Mouse (Mus musculus) intestine, postnatal 0 days (tissue): ENCODE results near the gene Sh2d6. TPM values are rescaled to one million over a fixed set of nuclear protein-coding genes. Genes with fewer than 3 reads are reported as not detected.

ENCODE experiments used
- ATAC-seq: fragments of 200-750 bp; cut with Nextera tagmentation; 2 replicates; pipeline ENCODE4 v1.8.0; 2017; ENCODE audit warnings: mild to moderate bottlenecking, moderate TSS enrichment, moderate library complexity
- H3K27ac ChIP-seq: fragments of 300-500 bp; sonication (generic); 2 replicates; pipeline ENCODE4 v1.5.1; 2014; ENCODE audit warnings: mild to moderate bottlenecking, low read depth, low read length, moderate library complexity
- H3K27me3 ChIP-seq: fragments of 300-500 bp; sonication (generic); replicated peaks from 2 replicates; pipeline ENCODE4 v1.6.1; 2014; ENCODE audit warnings: low read length, mixed read lengths; ENCODE audit not compliant: control insufficient read depth, insufficient read depth
- H3K36me3 ChIP-seq: fragments of 300-500 bp; sonication (generic); 2 replicates; pipeline ENCODE4 v1.6.1; 2014; ENCODE audit warnings: mild to moderate bottlenecking, moderate library complexity; ENCODE audit not compliant: control insufficient read depth, insufficient read depth
- H3K4me1 ChIP-seq: fragments of 300-500 bp; sonication (generic); replicated peaks from 2 replicates; pipeline ENCODE4 v1.6.1; 2014; ENCODE audit warnings: antibody characterized with exemption, low read length, mixed read lengths; ENCODE audit not compliant: control insufficient read depth, insufficient read depth
- H3K4me2 ChIP-seq: fragments of 300-500 bp; sonication (generic); replicated peaks from 2 replicates; pipeline ENCODE4 v1.6.1; 2014; ENCODE audit warnings: low read depth, mild to moderate bottlenecking, moderate library complexity
- H3K4me3 ChIP-seq: fragments of 300-500 bp; sonication (generic); 2 replicates; pipeline ENCODE4 v1.5.1; 2014; ENCODE audit warnings: low read depth, low read length
- H3K9ac ChIP-seq: fragments of 300-500 bp; sonication (generic); 2 replicates; pipeline ENCODE4 v1.6.1; 2014; ENCODE audit warnings: mild to moderate bottlenecking, low read depth, low read length
- H3K9me3 ChIP-seq: fragments of 300-500 bp; sonication (generic); 2 replicates; pipeline ENCODE4 v1.6.1; 2016; ENCODE audit warnings: mixed run types; ENCODE audit not compliant: control insufficient read depth
- CTCF ChIP-seq: sonication (generic); IDR thresholded peaks from 2 replicates; pipeline ENCODE4 v1.5.1; 2016; ENCODE audit warnings: low read depth, mild to moderate bottlenecking, control low read depth, antibody characterized with exemption, moderate library complexity
- WGBS: fragments of 180-500 bp; shearing (Covaris S2); extraction: QIAGEN DNeasy Blood & Tissue Kit; methylation state at CpG from one replicate; pipeline ENCODE4 v1.1.7; 2014; 5-methylcytosine and 5-hydroxymethylcytosine counted together
- polyA plus RNA-seq: library from polyadenylated mRNA; unstranded; fragments of >200 nt; fragmentation: Nextera tagmentation; extraction: Ambion mirVana; gene quantifications from 2 replicates; pipeline ENCODE4 v1.2.1, GENCODE M21; 2015

Gene Sh2d6
- polyA plus RNA-seq, 1 experiment from 2014 or later: 0.16 TPM

- no peak for TF ChIP-seq CTCF
- H3K27me3 ChIP-seq: no peaks in the 10 kb centered on the region
- no peak overlapping the region for H3K4me3 ChIP-seq
- no peak overlapping the region for H3K9ac ChIP-seq
- H3K36me3 ChIP-seq: peaks cover 3% of the 10 kb centered on the region
- no peak overlapping the region for H3K27ac ChIP-seq
- no peaks in the 10 kb centered on the region for H3K4me1 ChIP-seq
- H3K4me2 ChIP-seq: no peak overlapping the region
- no peak for ATAC-seq
- WGBS: 83% methylated on average over 5 of the region's 5 CpGs
- no peaks in the 10 kb centered on the region for H3K9me3 ChIP-seq
Measured at GRCm38 (mm10) chr6:72562894-72563293, 41.4 kb upstream of the Sh2d6 start.

- H3K4me3 ChIP-seq: no peak overlapping the region
- no peak overlapping the region for H3K4me2 ChIP-seq
- no peaks in the 10 kb centered on the region for H3K27me3 ChIP-seq
- H3K27ac ChIP-seq: no peak overlapping the region
- ATAC-seq: no peak
- H3K9me3 ChIP-seq: no peaks in the 10 kb centered on the region
- no peaks in the 10 kb centered on the region for H3K4me1 ChIP-seq
- no peak for TF ChIP-seq CTCF
- H3K9ac ChIP-seq: no peak overlapping the region
- 67% methylated on average over 6 of the region's 6 CpGs for WGBS
- no peaks in the 10 kb centered on the region; the same call in 1 of the 2 replicates for H3K36me3 ChIP-seq
Measured at GRCm38 (mm10) chr6:72562486-72562885, 41.0 kb upstream of the Sh2d6 start.

GRCm38 (mm10) chr6:72560801-72561200 is 39.3 kb upstream of the Sh2d6 start:
- 67% methylated on average over 8 of the region's 8 CpGs for WGBS
- Histone ChIP-seq H3K27me3 (no peaks in the 10 kb centered on the region), H3K9me3 (no peaks in the 10 kb centered on the region), H3K36me3 (no peaks in the 10 kb centered on the region; the same call in 1 of the 2 replicates), H3K9ac (no peak overlapping the region), H3K27ac (no peak overlapping the region), H3K4me1 (no peaks in the 10 kb centered on the region), H3K4me3 (no peak overlapping the region), H3K4me2 (no peak overlapping the region)
- no peak for ATAC-seq
- no peak for TF ChIP-seq CTCF

- H3K9me3 ChIP-seq: no peaks in the 10 kb centered on the region
- peak overlapping the region; percentile 37 for H3K4me3 ChIP-seq
- no peaks in the 10 kb centered on the region for H3K27me3 ChIP-seq
- WGBS: 12% methylated on average over 8 of the region's 8 CpGs
- TF ChIP-seq CTCF: no peak
- peak overlapping the region; percentile 66 for H3K27ac ChIP-seq
- peak overlapping the region; percentile 40; the same call in 1 of the 2 replicates for H3K9ac ChIP-seq
- H3K4me1 ChIP-seq: peaks cover 19% of the 10 kb centered on the region
- H3K36me3 ChIP-seq: no peaks in the 10 kb centered on the region; the same call in 1 of the 2 replicates
- peak; percentile 11; the same call in 1 of the 2 replicates for ATAC-seq
- peak overlapping the region; percentile 59 for H3K4me2 ChIP-seq
Measured at GRCm38 (mm10) chr6:72553079-72553412, 31.5 kb upstream of the Sh2d6 start.

- H3K9ac ChIP-seq: peak overlapping the region; percentile 40; the same call in 1 of the 2 replicates
- peaks cover 19% of the 10 kb centered on the region for H3K4me1 ChIP-seq
- H3K27ac ChIP-seq: peak overlapping the region; percentile 66
- ATAC-seq: peak; percentile 66
- H3K9me3 ChIP-seq: no peaks in the 10 kb centered on the region
- 17% methylated on average over 27 of the region's 27 CpGs for WGBS
- TF ChIP-seq CTCF: peak; percentile 41
- no peaks in the 10 kb centered on the region for H3K27me3 ChIP-seq
- no peaks in the 10 kb centered on the region; the same call in 1 of the 2 replicates for H3K36me3 ChIP-seq
- H3K4me2 ChIP-seq: peak overlapping the region; percentile 59
- peak overlapping the region; percentile 37 for H3K4me3 ChIP-seq
Measured at GRCm38 (mm10) chr6:72552171-72553078, 30.9 kb upstream of the Sh2d6 start.

GRCm38 (mm10) chr6:72550503-72551100 is 29.1 kb upstream of the Sh2d6 start:
- TF ChIP-seq CTCF: no peak
- no peak overlapping the region for H3K27ac ChIP-seq
- no peak overlapping the region for H3K4me2 ChIP-seq
- H3K27me3 ChIP-seq: no peaks in the 10 kb centered on the region
- H3K9me3 ChIP-seq: no peaks in the 10 kb centered on the region
- 81% methylated on average over 10 of the region's 10 CpGs for WGBS
- no peak overlapping the region for H3K4me3 ChIP-seq
- no peaks in the 10 kb centered on the region for H3K36me3 ChIP-seq
- H3K4me1 ChIP-seq: peaks cover 19% of the 10 kb centered on the region
- ATAC-seq: no peak
- H3K9ac ChIP-seq: no peak overlapping the region
